Mouse (Mus musculus): ENCODE results near the gene Ift52.

Gene Ift52

GRCm38 (mm10) chr2:163016916-163017743 lies at the start of gene Ift52:
TSS of gene Ift52 (plus strand) at chr2:163017354.
- in situ Hi-C loops (cut with MboI; ENCODE audit: low sequenced_read_pairs): no loop called here

GRCm38 (mm10) chr2:162968357-162968756 lies 48.8 kb upstream of the Ift52 start:
- in situ Hi-C loops (cut with MboI; ENCODE audit: low sequenced_read_pairs): loop anchor here (25.0 kb wide), 1 partner anchor 369 kb away; no protein-coding TSS in a partner anchor

GRCm38 (mm10) chr2:162969101-162969500 lies 48.1 kb upstream of the Ift52 start:
- in situ Hi-C loops (cut with MboI; ENCODE audit: low sequenced_read_pairs): loop anchor here (25.0 kb wide), 1 partner anchor 368 kb away; no protein-coding TSS in a partner anchor

- in situ Hi-C loops (cut with MboI; ENCODE audit: low sequenced_read_pairs): loop anchor here (25.0 kb wide), 1 partner anchor 366 kb away; no protein-coding TSS in a partner anchor
Observed at GRCm38 (mm10) chr2:162970896-162971295, 46.3 kb upstream of the Ift52 start.

- in situ Hi-C loops (cut with MboI; ENCODE audit: low sequenced_read_pairs): loop anchor here (25.0 kb wide), 1 partner anchor 365 kb away; no protein-coding TSS in a partner anchor
Observed at GRCm38 (mm10) chr2:162972752-162973151, 44.4 kb upstream of the Ift52 start.

GRCm38 (mm10) chr2:162973206-162973605 lies 43.9 kb upstream of the Ift52 start:
- in situ Hi-C loops (cut with MboI; ENCODE audit: low sequenced_read_pairs): loop anchor here (25.0 kb wide), 1 partner anchor 364 kb away; no protein-coding TSS in a partner anchor

- in situ Hi-C loops (cut with MboI; ENCODE audit: low sequenced_read_pairs): loop anchor here (25.0 kb wide), 1 partner anchor 364 kb away; no protein-coding TSS in a partner anchor
Observed at GRCm38 (mm10) chr2:162973637-162974036, 43.5 kb upstream of the Ift52 start.

GRCm38 (mm10) chr2:162975157-162975775 lies 41.9 kb upstream of the Ift52 start:
- in situ Hi-C loops (cut with MboI; ENCODE audit: low sequenced_read_pairs): no loop called here

GRCm38 (mm10) chr2:162976001-162976400 lies 41.2 kb upstream of the Ift52 start:
- in situ Hi-C loops (cut with MboI; ENCODE audit: low sequenced_read_pairs): no loop called here

GRCm38 (mm10) chr2:162984381-162984780 lies 32.8 kb upstream of the Ift52 start:
- in situ Hi-C loops (cut with MboI; ENCODE audit: low sequenced_read_pairs): no loop called here

- in situ Hi-C loops (cut with MboI; ENCODE audit: low sequenced_read_pairs): no loop called here
Observed at GRCm38 (mm10) chr2:162985923-162986322, 31.2 kb upstream of the Ift52 start.

- in situ Hi-C loops (cut with MboI; ENCODE audit: low sequenced_read_pairs): no loop called here
Observed at GRCm38 (mm10) chr2:162986764-162987163, 30.4 kb upstream of the Ift52 start.

- in situ Hi-C loops (cut with MboI; ENCODE audit: low sequenced_read_pairs): no loop called here
Observed at GRCm38 (mm10) chr2:162987218-162987617, 29.9 kb upstream of the Ift52 start, which contains the start of gene Sgk2. TSS of gene Sgk2 (plus strand) at chr2:162987330.

GRCm38 (mm10) chr2:162988235-162988634 lies 28.9 kb upstream of the Ift52 start:
- in situ Hi-C loops (cut with MboI; ENCODE audit: low sequenced_read_pairs): no loop called here

- in situ Hi-C loops (cut with MboI; ENCODE audit: low sequenced_read_pairs): no loop called here
Observed at GRCm38 (mm10) chr2:162991394-162992083, 25.6 kb upstream of the Ift52 start.

- in situ Hi-C loops (cut with MboI; ENCODE audit: low sequenced_read_pairs): no loop called here
Observed at GRCm38 (mm10) chr2:162992084-162992437, 25.1 kb upstream of the Ift52 start.

- in situ Hi-C loops (cut with MboI; ENCODE audit: low sequenced_read_pairs): no loop called here
Observed at GRCm38 (mm10) chr2:162993881-162994616, 23.1 kb upstream of the Ift52 start.

- in situ Hi-C loops (cut with MboI; ENCODE audit: low sequenced_read_pairs): no loop called here
Observed at GRCm38 (mm10) chr2:162998528-162999230, 18.5 kb upstream of the Ift52 start.

- in situ Hi-C loops (cut with MboI; ENCODE audit: low sequenced_read_pairs): no loop called here
Observed at GRCm38 (mm10) chr2:162999744-163000143, 17.4 kb upstream of the Ift52 start.

- in situ Hi-C loops (cut with MboI; ENCODE audit: low sequenced_read_pairs): no loop called here
Observed at GRCm38 (mm10) chr2:163001071-163001470, 16.1 kb upstream of the Ift52 start.
